Mouse (Mus musculus) urinary bladder, postnatal 25 days (tissue): ENCODE measurements around the gene Vti1a.

Source experiments
- DNase-seq: peaks from one replicate; pipeline ENCODE4 v3.0.0; 2022; ENCODE audit warnings: low spot score

Gene Vti1a

DNA sequence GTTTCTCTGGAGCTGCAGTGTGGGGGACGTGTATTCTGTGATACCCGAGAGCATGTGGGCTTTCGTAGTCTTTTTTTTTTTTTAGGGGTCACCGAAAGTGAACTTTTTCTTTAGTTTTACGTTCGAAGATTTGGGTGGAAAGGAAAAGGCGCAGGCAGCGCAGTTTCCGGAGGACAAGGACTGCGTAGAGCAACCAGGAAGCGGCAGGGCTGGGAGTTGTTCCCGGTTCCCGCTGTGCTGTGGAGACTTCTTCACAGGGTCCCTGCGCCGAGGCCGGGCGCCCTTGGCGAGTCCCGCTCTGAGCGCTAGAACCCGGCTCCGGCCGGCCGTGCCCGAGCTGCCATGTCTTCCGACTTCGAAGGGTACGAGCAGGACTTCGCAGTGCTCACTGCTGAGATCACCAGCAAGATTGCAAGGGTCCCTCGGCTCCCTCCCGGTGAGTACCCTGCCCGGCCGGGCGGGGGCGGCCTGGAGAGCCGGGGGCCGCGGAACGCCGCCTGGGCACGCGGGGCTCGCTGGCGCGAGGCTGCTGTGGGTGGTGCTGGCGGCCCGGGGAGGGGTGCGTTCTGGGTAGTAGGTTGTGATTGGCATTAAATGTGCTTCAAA is at the start of gene Vti1a:
Vti1a (plus strand) TSS at position 187 of the 606 bp plus-strand sequence.
- peak; percentile 82 for DNase-seq

GRCm38 (mm10) chr19:55266786-55267185 is 49.3 kb upstream of the Vti1a start:
- DNase-seq, result no peak

DNA sequence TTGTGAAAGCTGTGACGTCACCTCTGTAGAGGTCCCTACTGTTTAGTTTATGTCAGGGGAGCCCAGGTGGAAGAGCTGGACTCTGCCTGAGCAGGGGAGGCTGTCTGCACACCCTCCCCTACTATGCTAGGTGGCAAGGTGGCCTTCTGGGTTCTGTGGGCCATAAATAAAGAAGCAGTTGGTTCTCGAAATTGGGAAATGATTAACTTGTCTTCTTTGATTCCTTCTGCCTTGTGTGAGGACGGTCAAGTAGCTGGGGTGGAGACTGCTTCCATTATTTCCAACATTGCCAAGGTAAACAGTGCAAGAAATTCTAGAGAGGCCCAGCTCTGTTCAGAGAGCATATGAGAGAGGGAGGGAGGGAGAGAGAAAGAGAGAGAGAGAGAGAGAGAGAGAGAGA is 47.9 kb upstream of the Vti1a start:
- DNase-seq, result no peak

GRCm38 (mm10) chr19:55269051-55269450 is 47.0 kb upstream of the Vti1a start:
- DNase-seq, result no peak

DNA sequence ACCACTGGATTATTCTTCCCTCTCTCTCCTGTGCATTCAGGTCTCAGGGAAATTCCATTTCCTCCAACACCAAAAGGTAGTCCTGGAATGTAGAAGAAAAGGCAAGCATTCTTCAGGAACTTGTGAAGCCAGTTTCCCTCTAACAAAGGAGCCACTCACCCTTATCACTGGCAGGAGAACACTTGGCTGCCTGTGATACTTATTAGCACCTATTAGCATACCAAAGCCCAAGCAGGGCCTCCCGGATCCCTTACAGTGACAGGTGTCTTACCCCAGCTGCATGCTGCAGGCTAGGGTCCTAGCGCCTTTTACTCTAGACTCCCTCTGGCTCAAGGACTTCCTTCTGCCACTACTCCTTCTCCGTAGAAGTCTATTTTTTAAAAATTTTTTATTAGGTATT is 44.6 kb upstream of the Vti1a start:
- no peak for DNase-seq

DNA sequence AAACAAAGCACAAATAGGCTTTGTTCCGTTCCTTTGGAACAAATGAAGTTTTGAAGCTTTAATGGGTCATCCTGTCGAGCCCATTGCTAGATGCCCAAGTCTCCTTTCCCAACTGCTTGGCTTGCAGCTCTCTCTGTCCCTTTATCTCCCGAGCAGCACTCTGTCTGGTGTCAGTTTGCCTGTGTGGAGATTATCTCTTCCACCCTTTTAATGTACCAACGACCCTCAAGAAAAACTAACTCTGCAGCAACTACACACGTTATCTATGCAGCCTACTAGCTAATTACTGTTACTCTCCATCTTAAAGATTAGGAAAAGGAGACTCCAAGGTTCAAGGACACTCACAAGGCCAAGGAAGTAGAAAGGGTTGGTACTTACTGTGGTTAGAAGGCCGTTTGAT is 42.8 kb upstream of the Vti1a start:
- DNase-seq, result no peak

GRCm38 (mm10) chr19:55276100-55276499 is 40.0 kb upstream of the Vti1a start:
- no peak for DNase-seq

- DNase-seq, result no peak
Measured at GRCm38 (mm10) chr19:55276770-55277169, 39.3 kb upstream of the Vti1a start.

- no peak for DNase-seq
Measured at GRCm38 (mm10) chr19:55284093-55284492, 32.0 kb upstream of the Vti1a start.

- DNase-seq, result no peak
Measured at GRCm38 (mm10) chr19:55286034-55286433, 30.1 kb upstream of the Vti1a start.

DNA sequence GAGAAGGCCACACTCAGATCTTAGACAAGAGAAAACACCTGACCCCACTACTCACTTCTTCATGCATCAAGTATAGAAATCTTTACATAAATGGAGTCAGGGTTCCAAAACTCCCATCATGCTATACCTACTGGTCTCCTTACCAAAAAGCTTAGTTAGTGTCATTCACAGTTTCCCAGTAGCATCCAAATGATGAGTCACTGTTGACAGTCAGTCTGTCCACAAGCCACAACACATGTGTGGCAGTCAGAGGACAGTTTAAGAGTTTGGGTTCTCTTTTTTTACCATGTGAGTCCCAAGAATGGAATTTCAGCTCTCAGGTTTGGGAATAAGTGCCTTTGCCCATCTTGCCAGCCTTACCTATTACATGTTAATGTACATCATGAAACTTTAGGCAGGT is 27.1 kb upstream of the Vti1a start:
- DNase-seq, result no peak

DNA sequence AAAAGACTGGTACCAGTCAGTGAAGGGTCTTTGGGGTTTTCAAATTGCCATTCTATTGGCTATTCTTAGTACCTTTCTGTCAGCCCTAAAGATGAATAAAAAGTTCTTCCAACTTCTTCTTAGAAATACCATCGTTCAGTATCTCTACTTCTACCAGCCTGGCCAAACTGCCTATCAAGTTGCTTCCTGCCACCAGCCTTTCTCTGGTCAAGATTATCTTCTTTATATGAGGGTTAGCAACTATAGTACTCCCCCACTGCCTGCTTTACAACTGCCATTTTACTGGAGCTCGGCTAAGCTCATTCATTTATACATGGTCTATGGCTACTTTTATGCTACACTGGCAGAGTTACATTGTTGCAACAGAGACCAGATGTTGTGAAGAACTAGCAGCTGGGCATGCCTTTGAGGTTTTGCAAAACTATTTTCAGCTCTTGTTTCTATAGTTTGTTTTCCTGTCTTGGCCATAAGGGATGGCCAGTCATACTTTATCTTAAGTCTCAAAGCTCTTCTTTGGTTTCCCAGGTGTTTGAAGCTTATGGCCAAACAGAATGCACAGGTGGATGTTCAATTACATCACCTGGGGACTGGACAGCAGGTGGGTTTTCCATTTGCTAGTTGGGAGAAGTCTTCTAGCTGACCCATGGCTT is 25.3 kb upstream of the Vti1a start:
- DNase-seq, result no peak

- DNase-seq, result no peak
Measured at GRCm38 (mm10) chr19:55292210-55292850, 23.8 kb upstream of the Vti1a start.

GRCm38 (mm10) chr19:55293175-55293574 is 22.9 kb upstream of the Vti1a start:
- no peak for DNase-seq

GRCm38 (mm10) chr19:55295075-55295474 is 21.0 kb upstream of the Vti1a start:
- DNase-seq, result no peak

DNA sequence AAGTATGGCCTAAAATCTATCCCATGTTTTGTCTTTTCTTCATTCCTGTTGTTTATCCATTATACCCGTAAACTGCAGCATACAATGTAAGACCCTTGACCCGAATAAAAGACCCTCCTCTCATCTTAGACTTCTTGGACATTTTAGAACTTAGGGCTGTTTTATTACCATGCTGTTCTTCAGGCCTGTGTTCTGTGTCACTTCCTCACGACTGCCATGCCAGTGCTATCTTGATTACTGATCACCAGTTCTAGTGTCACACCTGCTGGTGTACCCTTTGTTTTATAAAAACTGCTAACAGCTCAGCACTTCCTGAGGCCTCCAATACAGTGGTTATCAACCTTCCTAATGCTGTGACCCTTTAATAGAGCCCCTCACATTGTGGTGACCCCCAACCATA is 20.5 kb upstream of the Vti1a start:
- no peak for DNase-seq

- DNase-seq, result no peak
Measured at GRCm38 (mm10) chr19:55296301-55296700, 19.8 kb upstream of the Vti1a start.

DNA sequence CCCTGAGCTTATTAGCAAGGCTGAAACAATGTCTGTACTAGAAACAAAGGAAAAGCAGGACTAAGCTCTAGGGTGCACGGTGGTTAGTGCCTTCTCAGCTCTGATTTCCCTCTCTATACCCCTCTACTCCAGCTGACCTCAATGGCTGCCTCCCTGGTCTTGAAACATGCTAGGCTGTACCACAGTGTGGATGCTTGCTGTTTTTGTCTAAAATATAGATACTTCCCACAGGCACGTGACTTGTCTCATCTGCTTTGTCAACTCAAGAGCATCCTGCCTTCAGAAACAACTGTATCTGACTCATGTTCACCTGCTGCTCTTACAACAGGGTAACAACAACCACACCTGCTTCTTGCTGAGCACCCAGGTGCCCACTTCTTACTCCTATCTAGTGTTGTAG is 18.6 kb upstream of the Vti1a start:
- DNase-seq, result no peak

DNA sequence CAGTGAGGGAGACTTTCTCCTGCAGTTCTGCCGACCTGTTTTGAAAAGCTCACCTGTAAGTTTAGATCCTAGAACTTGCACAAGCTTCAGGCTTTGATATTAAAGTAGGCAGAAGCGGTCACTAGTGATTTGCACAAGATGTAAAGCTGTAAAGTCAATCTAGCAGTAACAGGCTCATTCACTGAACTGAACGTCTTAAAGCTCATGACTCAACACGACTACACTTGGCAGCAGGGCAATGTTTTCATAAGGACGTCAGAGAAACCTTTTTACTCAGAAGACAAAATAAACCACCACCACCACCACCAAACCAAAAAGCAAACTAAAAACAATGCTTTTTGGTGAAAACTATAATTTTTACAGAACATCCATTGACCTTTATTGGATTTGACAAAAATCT is 18.1 kb upstream of the Vti1a start:
- DNase-seq, result no peak

GRCm38 (mm10) chr19:55299378-55299777 is 16.7 kb upstream of the Vti1a start:
- DNase-seq, result no peak

DNA sequence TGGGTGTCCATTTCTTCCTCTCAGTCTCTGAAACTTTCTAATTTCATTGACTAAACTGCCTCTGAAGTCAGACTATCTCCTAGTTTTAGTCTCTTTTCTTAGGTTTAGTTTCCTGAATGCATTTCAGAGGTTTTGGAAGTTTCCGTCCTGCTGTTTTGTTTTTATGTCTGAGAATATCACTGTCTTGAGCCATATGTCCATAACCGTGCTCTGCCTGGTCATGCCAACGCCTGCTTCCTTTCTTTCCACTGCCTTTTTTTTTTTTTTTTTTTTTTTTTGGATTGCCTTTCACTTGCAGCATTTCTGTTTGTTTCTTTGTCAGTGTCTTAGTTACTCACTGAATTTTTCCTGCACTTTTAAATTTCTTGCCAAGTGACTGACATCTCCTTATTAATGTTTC is 15.6 kb upstream of the Vti1a start:
- DNase-seq, result no peak

- DNase-seq, result no peak
Measured at GRCm38 (mm10) chr19:55305024-55305423, 11.1 kb upstream of the Vti1a start.

DNA sequence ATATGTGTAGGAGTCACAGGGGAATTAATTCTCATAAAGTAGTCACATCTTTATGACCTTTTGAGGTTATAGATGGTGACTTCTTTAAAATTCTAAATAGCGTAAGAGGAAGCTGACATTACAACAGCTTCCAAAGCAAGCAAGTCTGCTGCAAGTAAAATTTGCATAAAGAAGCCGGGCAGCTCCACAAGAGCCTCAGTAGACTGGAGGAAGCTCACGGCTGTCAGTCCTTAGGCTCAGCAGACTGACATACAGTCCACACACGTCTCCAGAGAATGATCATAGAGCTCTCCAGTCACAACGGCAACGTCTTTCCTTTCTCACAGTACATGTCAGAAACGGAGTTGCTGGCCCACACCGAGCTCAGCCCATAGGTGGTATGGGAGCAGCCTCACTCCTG is 4.2 kb upstream of the Vti1a start:
- DNase-seq, result no peak

DNA sequence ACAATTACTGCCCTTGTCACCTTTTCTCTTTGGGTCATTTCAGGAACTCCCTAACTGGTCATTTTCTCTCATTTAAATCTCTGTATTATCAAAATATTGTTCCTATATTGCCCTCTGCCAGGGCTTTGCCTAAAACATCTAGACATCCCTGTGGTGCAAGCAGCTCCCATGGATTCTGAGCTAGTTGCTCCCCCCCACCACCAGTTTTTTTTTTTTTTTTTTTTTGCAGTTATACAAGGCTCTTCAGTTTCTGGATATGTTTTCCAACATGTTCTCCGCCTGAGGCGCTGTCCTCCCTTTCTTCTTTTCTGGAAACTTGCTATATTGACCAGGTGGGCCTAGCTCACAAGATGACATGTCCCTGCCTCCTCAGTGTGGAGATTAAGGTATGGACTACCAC is 2.4 kb upstream of the Vti1a start:
- DNase-seq, result no peak
